Mouse (Mus musculus) embryo, embryonic 10 days (tissue): Measurements from ENCODE around the gene Ppfia3.

Source experiments
- DNase-seq: peaks from one replicate; pipeline ENCODE4 v3.0.0-alpha.2; 2015; ENCODE audit warnings: low spot score

The Ppfia3 gene

GRCm38 (mm10) chr7:45312686-45313453 lies 53.9 kb downstream of the Ppfia3 start:
- DNase-seq, result peak; percentile 21

GRCm38 (mm10) chr7:45312023-45312422 lies 54.8 kb downstream of the Ppfia3 start:
- no peak for DNase-seq

- peak; percentile 84 for DNase-seq
Measured at GRCm38 (mm10) chr7:45309455-45309854, 57.4 kb downstream of the Ppfia3 start.

GRCm38 (mm10) chr7:45308551-45309240 lies 58.1 kb downstream of the Ppfia3 start:
- DNase-seq, result no peak

- DNase-seq, result peak; percentile 92
Measured at GRCm38 (mm10) chr7:45305275-45305674, 61.5 kb downstream of the Ppfia3 start.

GRCm38 (mm10) chr7:45304869-45305268 lies 62.0 kb downstream of the Ppfia3 start:
- peak; percentile 19 for DNase-seq

GRCm38 (mm10) chr7:45302626-45303025 lies 64.2 kb downstream of the Ppfia3 start:
- no peak for DNase-seq

GRCm38 (mm10) chr7:45300270-45300669 lies 66.5 kb downstream of the Ppfia3 start:
- peak; percentile 79 for DNase-seq

- peak; percentile 88 for DNase-seq
Measured at GRCm38 (mm10) chr7:45299752-45300151, 67.1 kb downstream of the Ppfia3 start.

- no peak for DNase-seq
Measured at GRCm38 (mm10) chr7:45297563-45297962, 69.3 kb downstream of the Ppfia3 start.

- no peak for DNase-seq
Measured at GRCm38 (mm10) chr7:45296626-45297025, 70.2 kb downstream of the Ppfia3 start.
